Mouse (Mus musculus): ENCODE measurements around the gene Pick1. TPM values are rescaled to one million over a fixed set of nuclear protein-coding genes. Genes with fewer than 3 reads are reported as not detected.

Gene Pick1
- total RNA-seq, 2 experiments from 2014 or later: 46.1 to 49.7 TPM

DNA sequence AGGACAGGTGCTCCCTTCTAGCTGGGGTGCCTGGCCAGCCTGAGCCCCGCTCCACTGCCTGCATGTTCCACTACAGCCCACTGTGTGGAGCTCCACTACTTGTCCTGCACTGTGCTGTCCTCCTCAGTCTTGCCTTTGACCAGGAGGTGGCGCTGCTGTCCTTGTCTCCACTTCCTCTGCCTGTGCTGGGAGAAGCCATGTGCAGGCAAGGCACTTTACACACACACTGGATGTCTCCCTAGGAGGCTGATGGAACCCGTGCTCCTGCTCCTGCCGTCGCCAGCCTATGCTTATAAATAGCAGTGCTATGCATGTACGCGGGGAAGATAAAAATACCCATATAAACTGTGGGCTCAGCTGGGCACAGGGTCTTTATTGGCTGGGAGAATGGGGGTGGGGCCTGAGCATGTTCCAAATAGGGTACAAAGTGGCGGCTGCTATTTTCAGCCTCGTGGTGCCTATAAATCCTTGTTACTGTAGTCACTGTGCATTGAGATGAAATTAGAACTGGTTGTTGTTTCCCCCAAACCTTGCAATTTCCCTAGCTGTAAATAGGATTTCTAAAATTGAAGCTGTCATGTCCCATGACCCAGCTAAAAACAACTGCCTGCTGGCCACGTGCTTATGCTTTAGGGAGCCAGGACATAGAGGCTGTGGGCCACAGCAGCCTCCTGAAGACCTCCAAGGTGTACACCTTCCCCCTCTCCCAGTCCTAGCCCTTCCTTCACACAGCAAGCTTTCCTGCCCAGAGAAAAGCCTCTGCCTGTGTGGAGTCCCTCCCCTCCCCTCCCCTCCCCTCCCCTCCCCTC, 14.5 kb downstream of the Pick1 start:
- Histone ChIP-seq H3K4me3 (no peak overlapping the region; the same call in 1 of the 2 replicates), H3K27ac (peak overlapping the region; percentile 67)
- peak; percentile 99 for TF ChIP-seq CTCF (conservative IDR thresholded peaks at IDR 0.05)
- DNase-seq (ENCODE audit: low spot score in 2 of 2): peak; percentile 98 to 99

GRCm38 (mm10) chr15:79244071-79244893, 15.3 kb downstream of the Pick1 start:
- no peak for DNase-seq (ENCODE audit: low spot score in 2 of 2)
- Histone ChIP-seq H3K27ac (no peak overlapping the region), H3K4me3 (no peak overlapping the region)
- TF ChIP-seq CTCF (conservative IDR thresholded peaks at IDR 0.05): no peak

DNA sequence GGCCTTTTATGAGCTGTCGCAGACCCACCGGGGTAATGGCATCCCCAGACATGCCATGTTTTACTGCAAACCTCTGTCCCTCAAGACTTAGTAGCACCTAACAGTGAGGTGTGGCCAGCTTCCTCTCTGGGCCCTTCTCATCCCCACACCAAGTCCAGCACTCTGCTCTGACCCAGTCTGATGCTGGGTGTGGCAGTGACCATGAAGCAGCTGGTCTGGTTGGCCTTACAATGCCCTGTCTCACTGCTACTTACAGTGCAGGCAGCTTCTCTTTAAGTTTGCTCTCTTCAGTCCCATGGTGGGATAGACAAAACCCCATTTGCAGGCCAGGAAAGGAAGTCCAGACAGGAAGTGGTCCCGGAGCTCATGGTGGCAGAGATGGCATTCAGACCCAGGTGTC, 16.3 kb downstream of the Pick1 start:
- no peak overlapping the region for H3K27ac ChIP-seq
- no peak for TF ChIP-seq CTCF (conservative IDR thresholded peaks at IDR 0.05)
- no peak overlapping the region for H3K4me3 ChIP-seq
- DNase-seq (ENCODE audit: low spot score in 2 of 2): no peak

DNA sequence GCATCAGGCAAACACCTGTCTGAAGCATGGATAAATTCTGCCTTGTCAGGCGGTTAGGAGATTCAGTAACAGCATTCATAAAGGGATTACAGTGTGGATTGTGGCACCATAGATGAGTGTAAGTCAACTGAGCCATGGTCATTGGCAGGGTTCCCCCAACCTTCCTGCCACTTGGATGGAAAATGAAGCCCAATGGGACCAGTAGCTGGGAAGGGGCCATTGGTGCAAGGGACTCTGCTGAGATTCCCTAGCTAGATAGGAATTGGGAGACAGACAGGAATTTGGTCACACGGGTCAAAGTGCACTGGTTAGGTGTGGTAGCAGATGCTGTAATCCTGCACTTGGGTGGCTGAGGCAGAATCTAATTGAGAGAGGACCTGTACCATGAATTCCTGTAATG, 21.3 kb downstream of the Pick1 start:
- DNase-seq (ENCODE audit: low spot score in 2 of 2): no peak
- no peak overlapping the region for H3K27ac ChIP-seq
- TF ChIP-seq CTCF (conservative IDR thresholded peaks at IDR 0.05): no peak
- no peak overlapping the region for H3K4me3 ChIP-seq

GRCm38 (mm10) chr15:79251168-79251567, 22.2 kb downstream of the Pick1 start:
- DNase-seq (ENCODE audit: low spot score in 2 of 2): no peak
- TF ChIP-seq CTCF (conservative IDR thresholded peaks at IDR 0.05): no peak
- H3K27ac ChIP-seq: no peak overlapping the region
- no peak overlapping the region for H3K4me3 ChIP-seq

DNA sequence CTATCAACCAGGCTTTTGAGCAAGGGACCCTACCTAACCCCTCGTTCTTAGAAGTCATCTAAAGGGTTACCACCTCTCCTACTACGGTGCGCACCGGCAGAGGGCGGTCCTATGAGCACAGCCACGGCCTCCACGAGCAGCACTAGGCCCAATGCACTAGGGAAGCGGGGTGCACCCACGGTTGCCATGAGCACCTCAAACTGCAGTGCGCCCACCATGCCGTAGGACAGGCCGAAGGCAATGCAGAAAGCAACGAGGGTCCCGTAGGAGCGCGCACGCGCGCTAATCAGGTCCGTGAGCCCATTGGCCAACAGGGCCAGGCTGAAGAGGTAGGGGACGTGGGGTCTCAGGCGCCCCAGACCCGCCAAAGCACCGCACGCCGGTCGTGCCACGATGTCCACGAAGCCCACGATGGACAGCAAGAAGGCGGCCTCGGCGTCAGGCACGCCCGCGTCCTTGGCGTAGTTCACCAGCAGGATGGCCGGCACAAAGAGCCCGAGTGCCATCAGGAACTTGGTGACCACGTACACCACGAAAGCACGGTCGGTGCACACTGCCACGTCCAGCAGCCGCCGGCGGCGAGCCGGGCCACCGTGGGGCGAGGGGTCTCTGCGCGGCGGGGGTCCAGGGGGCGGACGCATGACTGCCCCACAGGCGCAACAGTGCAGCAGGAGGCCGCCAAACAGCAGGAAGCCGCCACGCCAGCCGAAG, 23.0 kb downstream of the Pick1 start:
- TF ChIP-seq CTCF (conservative IDR thresholded peaks at IDR 0.05): peak; percentile 47
- DNase-seq (ENCODE audit: low spot score in 2 of 2): peak in 1 of 2 experiments; percentile 33

DNA sequence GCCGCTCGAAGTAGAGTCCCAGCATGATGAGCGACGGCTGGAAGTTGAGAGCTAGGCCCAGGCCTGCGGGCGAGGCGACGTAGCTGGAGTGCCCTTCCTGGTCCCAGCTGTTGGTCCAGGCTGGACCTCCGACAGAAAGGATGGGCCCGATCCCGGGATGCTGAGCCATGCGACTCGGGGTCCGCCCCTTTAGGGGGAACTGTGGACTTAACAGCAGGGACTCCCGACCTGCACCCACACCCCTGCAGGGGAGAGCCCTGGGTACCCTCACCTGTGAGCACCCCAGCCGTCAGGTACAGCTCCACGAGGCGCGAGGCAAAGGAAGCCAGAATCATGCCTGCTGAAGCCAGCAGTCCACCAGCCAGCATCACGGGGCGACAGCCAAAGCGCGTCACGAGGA, 23.6 kb downstream of the Pick1 start:
- H3K27ac ChIP-seq: no peak overlapping the region
- TF ChIP-seq CTCF (conservative IDR thresholded peaks at IDR 0.05): no peak
- H3K4me3 ChIP-seq: peak overlapping the region; percentile 47
- DNase-seq (ENCODE audit: low spot score in 2 of 2): no peak

More for the DNA sequence above, 23.0 kb downstream of the Pick1 start:
- H3K27ac ChIP-seq: no peak overlapping the region; the same call in 1 of the 2 replicates
- peak overlapping the region; percentile 47 for H3K4me3 ChIP-seq

GRCm38 (mm10) chr15:79254661-79255060, 25.7 kb downstream of the Pick1 start, which contains the start of gene Slc16a8:
Slc16a8 (minus strand) TSS chr15:79254761.
- Histone ChIP-seq H3K4me3 (no peak within 1 kb of the TSS), H3K27ac (no peak within 1 kb of the TSS)
- no peak for TF ChIP-seq CTCF (conservative IDR thresholded peaks at IDR 0.05)
- no peak for DNase-seq (ENCODE audit: low spot score in 2 of 2)

DNA sequence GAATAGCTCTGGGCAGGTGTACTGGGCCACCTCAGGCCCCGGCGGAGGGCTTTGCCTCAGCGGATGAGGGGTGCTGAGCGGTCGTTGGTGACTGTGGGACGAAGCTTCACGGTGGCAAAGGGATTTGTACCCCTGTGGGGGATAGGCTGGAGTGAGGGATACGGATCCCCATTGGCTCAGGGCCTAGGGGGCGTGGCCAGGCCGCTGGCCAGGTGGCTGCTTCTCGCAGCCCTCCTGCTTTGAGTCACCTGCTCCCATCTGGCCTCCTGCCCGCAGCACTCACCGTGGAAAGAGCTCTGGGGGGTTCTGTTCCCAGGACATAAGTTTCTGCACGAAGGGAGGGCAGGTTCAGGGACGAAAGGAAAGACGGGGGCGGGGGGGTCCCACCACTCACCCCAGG, 29.5 kb downstream of the Pick1 start:
- DNase-seq (ENCODE audit: low spot score in 2 of 2): no peak
- Histone ChIP-seq H3K4me3 (no peak overlapping the region), H3K27ac (no peak overlapping the region)
- no peak for TF ChIP-seq CTCF (conservative IDR thresholded peaks at IDR 0.05)

GRCm38 (mm10) chr15:79261095-79261725, 32.2 kb downstream of the Pick1 start:
- peak in 1 of 2 experiments; percentile 34 for DNase-seq (ENCODE audit: low spot score in 2 of 2)
- peak overlapping the region; percentile 57 for H3K4me3 ChIP-seq
- no peak overlapping the region for H3K27ac ChIP-seq
- no peak for TF ChIP-seq CTCF (conservative IDR thresholded peaks at IDR 0.05)

GRCm38 (mm10) chr15:79261757-79262156, 32.8 kb downstream of the Pick1 start:
- no peak for TF ChIP-seq CTCF (conservative IDR thresholded peaks at IDR 0.05)
- DNase-seq (ENCODE audit: low spot score in 2 of 2): no peak
- H3K27ac ChIP-seq: no peak overlapping the region
- H3K4me3 ChIP-seq: peak overlapping the region; percentile 57

- TF ChIP-seq CTCF (conservative IDR thresholded peaks at IDR 0.05): peak; percentile 64
Measured at GRCm38 (mm10) chr15:79262375-79262774, 33.4 kb downstream of the Pick1 start.

More at GRCm38 (mm10) chr15:79262375-79262774, 33.4 kb downstream of the Pick1 start:
- Histone ChIP-seq H3K27ac (no peak overlapping the region), H3K4me3 (no peak overlapping the region)
- no peak for DNase-seq (ENCODE audit: low spot score in 2 of 2)

All from layer of hippocampus, adult 2 months (tissue).